Mouse (Mus musculus): ENCODE results near the gene Rnase13.

Gene Rnase13

GRCm38 (mm10) chr14:51899351-51899750 lies 23.2 kb downstream of the Rnase13 start:
- Histone ChIP-seq H3K27me3 (ENCODE audit: control insufficient read depth, insufficient read depth, low read length, poor library complexity, severe bottlenecking) (no peaks in the 10 kb centered on the region), H3K36me3 (ENCODE audit: control insufficient read depth, insufficient read depth, low read length, poor library complexity, severe bottlenecking) (no peaks in the 10 kb centered on the region)
- no peak for DNase-seq (ENCODE audit: low read depth, low spot score)

- DNase-seq (ENCODE audit: low read depth, low spot score): no peak
- H3K27me3 ChIP-seq (ENCODE audit: control insufficient read depth, insufficient read depth, low read length, poor library complexity, severe bottlenecking): no peaks in the 10 kb centered on the region
- no peaks in the 10 kb centered on the region for H3K36me3 ChIP-seq (ENCODE audit: control insufficient read depth, insufficient read depth, low read length, poor library complexity, severe bottlenecking)
Measured at GRCm38 (mm10) chr14:51896539-51897170, 25.9 kb downstream of the Rnase13 start.

GRCm38 (mm10) chr14:51896019-51896418 lies 26.6 kb downstream of the Rnase13 start:
- no peak for DNase-seq (ENCODE audit: low read depth, low spot score)
- peaks cover 2% of the 10 kb centered on the region; the same call in 1 of the 2 replicates for H3K36me3 ChIP-seq (ENCODE audit: control insufficient read depth, insufficient read depth, low read length, poor library complexity, severe bottlenecking)
- H3K27me3 ChIP-seq (ENCODE audit: control insufficient read depth, insufficient read depth, low read length, poor library complexity, severe bottlenecking): no peaks in the 10 kb centered on the region

GRCm38 (mm10) chr14:51895071-51895470 lies 27.5 kb downstream of the Rnase13 start:
- no peak for DNase-seq (ENCODE audit: low read depth, low spot score)
- Histone ChIP-seq H3K36me3 (ENCODE audit: control insufficient read depth, insufficient read depth, low read length, poor library complexity, severe bottlenecking) (peaks cover 6% of the 10 kb centered on the region), H3K27me3 (ENCODE audit: control insufficient read depth, insufficient read depth, low read length, poor library complexity, severe bottlenecking) (no peaks in the 10 kb centered on the region)

GRCm38 (mm10) chr14:51893809-51894208 lies 28.8 kb downstream of the Rnase13 start:
- peaks cover 6% of the 10 kb centered on the region for H3K36me3 ChIP-seq (ENCODE audit: control insufficient read depth, insufficient read depth, low read length, poor library complexity, severe bottlenecking)
- H3K27me3 ChIP-seq (ENCODE audit: control insufficient read depth, insufficient read depth, low read length, poor library complexity, severe bottlenecking): no peaks in the 10 kb centered on the region
- no peak for DNase-seq (ENCODE audit: low read depth, low spot score)

GRCm38 (mm10) chr14:51893094-51893794 lies 29.3 kb downstream of the Rnase13 start:
- H3K36me3 ChIP-seq (ENCODE audit: control insufficient read depth, insufficient read depth, low read length, poor library complexity, severe bottlenecking): peaks cover 6% of the 10 kb centered on the region
- no peaks in the 10 kb centered on the region for H3K27me3 ChIP-seq (ENCODE audit: control insufficient read depth, insufficient read depth, low read length, poor library complexity, severe bottlenecking)
- no peak for DNase-seq (ENCODE audit: low read depth, low spot score)

- Histone ChIP-seq H3K27me3 (ENCODE audit: control insufficient read depth, insufficient read depth, low read length, poor library complexity, severe bottlenecking) (no peaks in the 10 kb centered on the region), H3K36me3 (ENCODE audit: control insufficient read depth, insufficient read depth, low read length, poor library complexity, severe bottlenecking) (peaks cover 9% of the 10 kb centered on the region)
- no peak for DNase-seq (ENCODE audit: low read depth, low spot score)
Measured at GRCm38 (mm10) chr14:51892191-51892939, 30.2 kb downstream of the Rnase13 start, which contains the start of gene Slc39a2. TSS of gene Slc39a2 (plus strand) at chr14:51892889.

- H3K36me3 ChIP-seq (ENCODE audit: control insufficient read depth, insufficient read depth, low read length, poor library complexity, severe bottlenecking): peaks cover 13% of the 10 kb centered on the region
- no peak for DNase-seq (ENCODE audit: low read depth, low spot score)
- H3K27me3 ChIP-seq (ENCODE audit: control insufficient read depth, insufficient read depth, low read length, poor library complexity, severe bottlenecking): no peaks in the 10 kb centered on the region
Measured at GRCm38 (mm10) chr14:51889833-51890232, 32.7 kb downstream of the Rnase13 start.

- H3K36me3 ChIP-seq (ENCODE audit: control insufficient read depth, insufficient read depth, low read length, poor library complexity, severe bottlenecking): peaks cover 11% of the 10 kb centered on the region
- no peak for DNase-seq (ENCODE audit: low read depth, low spot score)
- H3K27me3 ChIP-seq (ENCODE audit: control insufficient read depth, insufficient read depth, low read length, poor library complexity, severe bottlenecking): no peaks in the 10 kb centered on the region
Measured at GRCm38 (mm10) chr14:51886051-51886450, 36.5 kb downstream of the Rnase13 start.

- peak; percentile 99 for DNase-seq (ENCODE audit: low read depth, low spot score)
- H3K27me3 ChIP-seq (ENCODE audit: control insufficient read depth, insufficient read depth, low read length, poor library complexity, severe bottlenecking): no peaks in the 10 kb centered on the region
- peaks cover 7% of the 10 kb centered on the region for H3K36me3 ChIP-seq (ENCODE audit: control insufficient read depth, insufficient read depth, low read length, poor library complexity, severe bottlenecking)
Measured at GRCm38 (mm10) chr14:51884598-51885331, 37.8 kb downstream of the Rnase13 start, which contains the start of gene Mettl17. TSS of gene Mettl17 (plus strand) at chr14:51884842.

- H3K27me3 ChIP-seq (ENCODE audit: control insufficient read depth, insufficient read depth, low read length, poor library complexity, severe bottlenecking): no peaks in the 10 kb centered on the region
- peaks cover 7% of the 10 kb centered on the region for H3K36me3 ChIP-seq (ENCODE audit: control insufficient read depth, insufficient read depth, low read length, poor library complexity, severe bottlenecking)
- DNase-seq (ENCODE audit: low read depth, low spot score): no peak
Measured at GRCm38 (mm10) chr14:51884031-51884544, 38.5 kb downstream of the Rnase13 start.

GRCm38 (mm10) chr14:51883527-51884030 lies 39.0 kb downstream of the Rnase13 start:
- peak; percentile 92 for DNase-seq (ENCODE audit: low read depth, low spot score)
- Histone ChIP-seq H3K27me3 (ENCODE audit: control insufficient read depth, insufficient read depth, low read length, poor library complexity, severe bottlenecking) (no peaks in the 10 kb centered on the region), H3K36me3 (ENCODE audit: control insufficient read depth, insufficient read depth, low read length, poor library complexity, severe bottlenecking) (peaks cover 7% of the 10 kb centered on the region; the same call in 1 of the 2 replicates)

GRCm38 (mm10) chr14:51877517-51877916 lies 45.1 kb downstream of the Rnase13 start:
- no peak for DNase-seq (ENCODE audit: low read depth, low spot score)
- Histone ChIP-seq H3K36me3 (ENCODE audit: control insufficient read depth, insufficient read depth, low read length, poor library complexity, severe bottlenecking) (no peaks in the 10 kb centered on the region), H3K27me3 (ENCODE audit: control insufficient read depth, insufficient read depth, low read length, poor library complexity, severe bottlenecking) (no peaks in the 10 kb centered on the region)

- H3K27me3 ChIP-seq (ENCODE audit: control insufficient read depth, insufficient read depth, low read length, poor library complexity, severe bottlenecking): no peaks in the 10 kb centered on the region
- DNase-seq (ENCODE audit: low read depth, low spot score): no peak
- no peaks in the 10 kb centered on the region for H3K36me3 ChIP-seq (ENCODE audit: control insufficient read depth, insufficient read depth, low read length, poor library complexity, severe bottlenecking)
Measured at GRCm38 (mm10) chr14:51871741-51872140, 50.8 kb downstream of the Rnase13 start.

All from splenic B cell, adult 2 months (primary cell).